ENCODE assay signal across 8 mouse cellular contexts in genomic region chr3:146184992-146185657, GRCm38 (mm10). TPM values are rescaled to one million over a fixed set of nuclear protein-coding genes. Genes with fewer than 3 reads are reported as not detected.
DNase-seq lines count a peak whose midpoint lies in the region; ATAC-seq and TF ChIP-seq lines count a peak whose summit lies in the region.

No protein-coding gene starts in this region.

- 0 out of 2 replicates have a peak, but pooled peaks cover under 1% of the 10 kb centered on the region for H3K4me1 ChIP-seq in intestine, embryonic 15.5 days (replicated peaks)
- H3K4me1 ChIP-seq in midbrain, embryonic 13.5 days (replicated peaks) = peaks cover 6% of the 10 kb centered on the region
- no peaks in the 10 kb centered on the region for H3K4me1 ChIP-seq in small intestine, adult 2 months (ENCODE audit: control insufficient read depth, insufficient read depth, insufficient read length, low read length)

- H3K36me3 ChIP-seq in intestine, embryonic 15.5 days = no peaks in the 10 kb centered on the region
- H3K36me3 ChIP-seq in midbrain, embryonic 13.5 days = no peaks in the 10 kb centered on the region
- peaks cover 19% of the 10 kb centered on the region for H3K36me3 ChIP-seq in small intestine, adult 2 months (ENCODE audit: control insufficient read depth, insufficient read depth, low read length)

- intact Hi-C loops in left cerebral cortex, postnatal 10 days (cut with DNase I) = loop anchor here (5.0 to 10.0 kb wide), 4 partner anchors 82 to 730 kb away; no protein-coding TSS in a partner anchor

- peak; percentile 87; the same call in 1 of the 2 replicates for TF ChIP-seq CTCF in small intestine, adult 2 months (IDR thresholded peaks at IDR 0.05; ENCODE audit: extremely low read depth, insufficient read length, insufficient replicate concordance, low read depth, low read length)

- WGBS in intestine, embryonic 15.5 days = 25% methylated on average over 13 of the region's 13 CpGs
- WGBS in midbrain, embryonic 13.5 days = 18% methylated on average over 13 of the region's 13 CpGs
- WGBS in small intestine, adult 2 months = 38% methylated on average over 13 of the region's 13 CpGs

- TF ChIP-seq POLR2A in small intestine, adult 2 months (IDR thresholded peaks at IDR 0.05; ENCODE audit: low read depth, low read length) = no peak

- no peaks in the 10 kb centered on the region for H3K27me3 ChIP-seq in intestine, embryonic 15.5 days (replicated peaks)
- peaks cover 10% of the 10 kb centered on the region; the same call in 1 of the 2 replicates for H3K27me3 ChIP-seq in midbrain, embryonic 13.5 days
- H3K27me3 ChIP-seq in small intestine, adult 2 months (ENCODE audit: control insufficient read depth, insufficient read depth, low read length) = no peaks in the 10 kb centered on the region

- no peaks in the 10 kb centered on the region for H3K9me3 ChIP-seq in intestine, embryonic 15.5 days
- H3K9me3 ChIP-seq in midbrain, embryonic 13.5 days = no peaks in the 10 kb centered on the region

- peak; percentile 79 for ATAC-seq in common myeloid progenitor, adult 5-6 weeks (replicated peaks; ENCODE audit: low read depth, poor library complexity, severe bottlenecking)
- ATAC-seq in intestine, embryonic 15.5 days = peak; percentile 55
- peak; percentile 89 for ATAC-seq in midbrain, embryonic 13.5 days

- peak; percentile 54 for DNase-seq in urinary bladder, postnatal 14 days (ENCODE audit: low spot score)
- DNase-seq in urinary bladder, postnatal 10 days (ENCODE audit: low spot score) = no peak
- DNase-seq in gastrocnemius, postnatal 25 days = peak; percentile 12
- DNase-seq in left cerebral cortex, postnatal 10 days (ENCODE audit: extremely low spot score in 1 of 2, low spot score in 2 of 2) = peak; percentile 58 to 81

- H3K27ac ChIP-seq in intestine, embryonic 15.5 days = no peak overlapping the region
- peak overlapping the region; percentile 30; the same call in 1 of the 2 replicates for H3K27ac ChIP-seq in midbrain, embryonic 13.5 days
- H3K27ac ChIP-seq in small intestine, adult 2 months (ENCODE audit: insufficient read depth, low read depth, low read length) = no peak overlapping the region

- H3K9ac ChIP-seq in intestine, embryonic 15.5 days = no peak overlapping the region
- no peak overlapping the region; the same call in 1 of the 2 replicates for H3K9ac ChIP-seq in midbrain, embryonic 13.5 days (replicated peaks)

- no peak overlapping the region for H3K4me3 ChIP-seq in intestine, embryonic 15.5 days (replicated peaks)
- H3K4me3 ChIP-seq in midbrain, embryonic 13.5 days (replicated peaks) = no peak overlapping the region
- H3K4me3 ChIP-seq in small intestine, adult 2 months (ENCODE audit: low read depth, low read length) = no peak overlapping the region

- H3K4me2 ChIP-seq in intestine, embryonic 15.5 days (replicated peaks) = no peak overlapping the region
- peak overlapping the region; percentile 15; the same call in 1 of the 2 replicates for H3K4me2 ChIP-seq in midbrain, embryonic 13.5 days (replicated peaks)

RNA-seq across cellular contexts. Expression of gene Mcoln2, which starts 35.5 kb away (rescaled TPM):
- 8.2 and 11.1 TPM in 2 replicates for total RNA-seq in common myeloid progenitor, adult 5-6 weeks (2017)
- under 1 TPM; 0.33 to 0.35 TPM for total RNA-seq in gastrocnemius, postnatal 25 days (2021)
- polyA plus RNA-seq in intestine, embryonic 15.5 days (2015; fragmentation: Nextera tagmentation; extraction: Ambion mirVana) = 7.9 and 8.3 TPM in 2 replicates
- under 1 TPM in 1 of 2 experiments, not detected in 1; 0.60 TPM for total RNA-seq in left cerebral cortex, postnatal 10 days (2021)
- 0.22 and 0.35 TPM in 2 replicates for polyA plus RNA-seq in midbrain, embryonic 13.5 days (2015; fragmentation: Nextera tagmentation; extraction: Ambion mirVana)
- 2.6 and 5.1 TPM in 2 replicates for polyA plus RNA-seq in small intestine, adult 2 months (2012; rRNA removed)

RNA-seq across cellular contexts. Expression of gene Lpar3, which starts 35.6 kb away (rescaled TPM):
- total RNA-seq in common myeloid progenitor, adult 5-6 weeks (2017) = not detected in 2 replicates
- total RNA-seq in gastrocnemius, postnatal 25 days (2021) = under 1 TPM in 1 of 2 experiments, not detected in 1; 0.28 TPM
- 1.8 and 1.9 TPM in 2 replicates for polyA plus RNA-seq in intestine, embryonic 15.5 days (2015; fragmentation: Nextera tagmentation; extraction: Ambion mirVana)
- total RNA-seq in left cerebral cortex, postnatal 10 days (2021) = under 1 TPM; 0.36 to 0.58 TPM
- polyA plus RNA-seq in midbrain, embryonic 13.5 days (2015; fragmentation: Nextera tagmentation; extraction: Ambion mirVana) = 0.13 and 0.35 TPM in 2 replicates
- polyA plus RNA-seq in small intestine, adult 2 months (2012; rRNA removed) = 2.6 and 12.8 TPM in 2 replicates
